Mouse (Mus musculus) E14TG2a.4 (cell line): ENCODE measurements around the gene Tlr11.

Source experiments
- CTCF ChIP-seq: conservative IDR thresholded peaks from 2 replicates; pipeline ENCODE4 v1.5.1; 2014; ENCODE audit warnings: low read length
- NANOG ChIP-seq: IDR thresholded peaks from 2 replicates; pipeline ENCODE4 v1.6.1; 2014; ENCODE audit warnings: borderline replicate concordance, low read length, mixed read lengths
- POU5F1 ChIP-seq: IDR thresholded peaks from 2 replicates; pipeline ENCODE4 v1.6.1; 2014; ENCODE audit warnings: low read length, borderline replicate concordance

GRCm38 (mm10) chr14:50407268-50407667 lies 49.6 kb downstream of the Tlr11 start, which contains the start of gene Olfr738:
- TF ChIP-seq CTCF (no peak), POU5F1 (no peak), NANOG (no peak)
